Mouse (Mus musculus): ENCODE data around the gene Trp73. TPM values are rescaled to one million over a fixed set of nuclear protein-coding genes. Genes with fewer than 3 reads are reported as not detected.

Gene Trp73
- total and polyA plus RNA-seq, 3 experiments: under 0.01 TPM; not detected in 2

DNA sequence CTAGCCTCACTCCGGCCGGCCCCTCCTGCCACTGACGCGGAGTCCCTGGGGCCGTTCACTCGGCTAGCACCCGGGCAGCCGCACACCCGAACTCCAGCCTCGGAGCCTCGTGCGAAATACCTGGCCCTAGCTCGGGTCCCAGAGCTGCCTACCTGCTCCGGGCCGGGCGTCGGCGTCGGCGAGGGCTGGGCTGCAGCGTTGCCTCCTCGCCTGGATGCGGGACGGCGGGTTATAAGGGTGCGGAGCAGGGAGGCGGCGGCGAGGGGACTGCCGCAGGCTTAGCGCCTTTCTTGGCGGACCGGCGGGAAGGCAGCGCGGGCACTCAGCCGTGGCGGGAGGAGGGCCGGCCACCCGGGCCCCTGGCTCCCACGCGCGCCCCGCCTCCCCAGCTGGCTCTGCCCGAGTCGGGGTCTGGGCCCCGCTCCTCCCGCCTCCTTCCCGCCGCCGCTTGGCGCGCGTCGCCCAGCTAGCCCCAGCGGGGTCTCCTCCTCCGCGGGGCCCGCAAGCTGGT, 282 bp downstream of the Trp73 start:
- DNase-seq (ENCODE audit: low spot score): no peak
- no peak for ATAC-seq (ENCODE audit: extremely low read depth, insufficient number of reproducible peaks, low FRiP score, poor library complexity, severe bottlenecking)
- H3K4me1 ChIP-seq (ENCODE audit: insufficient read depth, low read depth, low read length): peaks cover 24% of the 10 kb centered on the region
- TF ChIP-seq CTCF (IDR thresholded peaks at IDR 0.05; ENCODE audit: low read depth, low read length) (no peak), POLR2AphosphoS5 (IDR thresholded peaks at IDR 0.05; ENCODE audit: insufficient replicate concordance, low read depth, low read length) (no peak), TAL1 (conservative IDR thresholded peaks at IDR 0.05; ENCODE audit: low read depth, low read length) (no peak), GATA2 (IDR thresholded peaks at IDR 0.05; ENCODE audit: borderline replicate concordance, low read depth, low read length) (no peak), GATA1 (IDR thresholded peaks at IDR 0.05; ENCODE audit: borderline replicate concordance, low read length) (no peak)
- H3K4me3 ChIP-seq (ENCODE audit: low read depth, low read length): no peak overlapping the region; the same call in 1 of the 2 replicates
- H3K9me3 ChIP-seq (replicated peaks): peaks cover 18% of the 10 kb centered on the region
- H3K36me3 ChIP-seq (replicated peaks): peaks cover 9% of the 10 kb centered on the region
- H3K27me3 ChIP-seq (ENCODE audit: insufficient read depth, low read length): peaks cover 16% of the 10 kb centered on the region; the same call in 1 of the 2 replicates

DNA sequence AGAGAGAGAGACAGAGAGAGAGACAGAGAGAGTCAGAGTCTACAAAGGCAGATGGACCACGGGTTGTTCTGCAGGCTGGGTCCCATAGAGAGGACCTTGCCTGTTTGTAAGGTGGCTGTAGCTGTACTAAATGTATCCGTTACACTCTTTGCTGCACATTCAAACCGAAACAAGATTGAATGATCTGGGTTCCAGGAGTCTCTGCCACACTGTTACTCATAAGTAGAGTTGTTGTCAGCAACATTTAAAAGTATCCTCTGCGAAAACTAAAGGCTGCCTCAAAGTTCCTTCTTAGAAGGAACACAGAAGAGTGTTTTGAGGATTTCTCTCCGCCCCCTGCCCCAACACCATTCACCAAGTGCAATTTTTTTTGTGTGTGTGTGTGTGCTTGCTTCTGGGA, 2.9 kb downstream of the Trp73 start:
- Histone ChIP-seq H3K9me3 (replicated peaks) (peaks cover 18% of the 10 kb centered on the region), H3K36me3 (replicated peaks) (no peaks in the 10 kb centered on the region), H3K4me1 (ENCODE audit: insufficient read depth, low read depth, low read length) (peaks cover 8% of the 10 kb centered on the region), H3K27me3 (ENCODE audit: insufficient read depth, low read length) (peaks cover 20% of the 10 kb centered on the region; the same call in 1 of the 2 replicates), H3K4me3 (ENCODE audit: low read depth, low read length) (no peak overlapping the region)
- TF ChIP-seq TAL1 (conservative IDR thresholded peaks at IDR 0.05; ENCODE audit: low read depth, low read length): no peak
- no peak for TF ChIP-seq GATA2 (IDR thresholded peaks at IDR 0.05; ENCODE audit: borderline replicate concordance, low read depth, low read length)
- ATAC-seq (ENCODE audit: extremely low read depth, insufficient number of reproducible peaks, low FRiP score, poor library complexity, severe bottlenecking) (no peak), DNase-seq (ENCODE audit: low spot score) (no peak)

DNA sequence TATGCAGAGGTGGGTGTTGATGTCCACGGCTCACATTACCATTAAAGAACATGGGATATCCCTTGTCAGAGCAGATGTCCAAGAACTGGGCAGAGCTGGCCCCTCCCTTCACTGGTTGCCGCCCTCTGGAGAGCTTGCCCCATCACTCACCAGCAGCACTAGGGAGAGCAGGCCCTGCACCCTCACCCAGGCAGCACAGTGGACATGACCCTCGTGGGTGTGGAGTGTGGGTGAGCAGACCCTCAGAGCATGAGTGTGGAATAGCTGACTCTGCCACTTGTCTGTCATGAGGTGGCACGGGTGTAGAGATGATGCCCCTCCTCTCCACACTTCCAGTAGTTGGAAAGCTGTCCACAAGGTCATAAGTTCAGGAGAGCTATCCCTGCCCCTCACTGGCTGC, 5.2 kb downstream of the Trp73 start:
- H3K4me1 ChIP-seq (ENCODE audit: insufficient read depth, low read depth, low read length): no peaks in the 10 kb centered on the region
- TF ChIP-seq GATA1 (IDR thresholded peaks at IDR 0.05; ENCODE audit: borderline replicate concordance, low read length) (no peak), TAL1 (conservative IDR thresholded peaks at IDR 0.05; ENCODE audit: low read depth, low read length) (no peak), POLR2AphosphoS5 (IDR thresholded peaks at IDR 0.05; ENCODE audit: insufficient replicate concordance, low read depth, low read length) (no peak), CTCF (IDR thresholded peaks at IDR 0.05; ENCODE audit: low read depth, low read length) (no peak), GATA2 (IDR thresholded peaks at IDR 0.05; ENCODE audit: borderline replicate concordance, low read depth, low read length) (no peak)
- no peak overlapping the region for H3K4me3 ChIP-seq (ENCODE audit: low read depth, low read length)
- peaks cover 6% of the 10 kb centered on the region for H3K9me3 ChIP-seq (replicated peaks)
- no peak for ATAC-seq (ENCODE audit: extremely low read depth, insufficient number of reproducible peaks, low FRiP score, poor library complexity, severe bottlenecking)
- H3K27me3 ChIP-seq (ENCODE audit: insufficient read depth, low read length): peaks cover 6% of the 10 kb centered on the region; the same call in 1 of the 2 replicates
- H3K36me3 ChIP-seq (replicated peaks): no peaks in the 10 kb centered on the region
- DNase-seq (ENCODE audit: low spot score): no peak

DNA sequence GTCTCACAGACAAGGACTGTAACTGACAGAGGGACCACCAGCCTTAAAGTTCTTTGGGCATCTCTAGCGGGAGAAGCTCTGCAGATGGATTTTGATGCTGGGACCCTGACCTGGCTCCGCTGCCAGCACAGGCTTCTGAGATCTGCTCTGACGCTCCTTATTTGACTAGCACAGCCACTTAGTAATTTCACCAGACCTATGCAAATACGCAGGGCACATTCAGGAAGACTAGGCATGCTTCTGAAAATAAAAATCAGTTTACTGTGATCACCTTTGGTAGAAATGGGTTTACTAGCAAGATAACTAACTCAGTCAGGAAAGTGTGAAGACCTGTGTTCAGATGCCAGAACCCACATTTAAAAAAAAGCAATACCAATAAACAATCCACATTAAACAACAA, 8.1 kb downstream of the Trp73 start:
- no peaks in the 10 kb centered on the region for H3K4me1 ChIP-seq (ENCODE audit: insufficient read depth, low read depth, low read length)
- no peaks in the 10 kb centered on the region for H3K36me3 ChIP-seq (replicated peaks)
- H3K9me3 ChIP-seq (replicated peaks): no peaks in the 10 kb centered on the region
- H3K4me3 ChIP-seq (ENCODE audit: low read depth, low read length): no peak overlapping the region
- TF ChIP-seq GATA2 (IDR thresholded peaks at IDR 0.05; ENCODE audit: borderline replicate concordance, low read depth, low read length): no peak
- no peak for TF ChIP-seq CTCF (IDR thresholded peaks at IDR 0.05; ENCODE audit: low read depth, low read length)
- no peak for TF ChIP-seq TAL1 (conservative IDR thresholded peaks at IDR 0.05; ENCODE audit: low read depth, low read length)
- TF ChIP-seq POLR2AphosphoS5 (IDR thresholded peaks at IDR 0.05; ENCODE audit: insufficient replicate concordance, low read depth, low read length): no peak
- no peak for TF ChIP-seq GATA1 (IDR thresholded peaks at IDR 0.05; ENCODE audit: borderline replicate concordance, low read length)
- H3K27me3 ChIP-seq (ENCODE audit: insufficient read depth, low read length): peaks cover 6% of the 10 kb centered on the region; the same call in 1 of the 2 replicates
- ATAC-seq (ENCODE audit: extremely low read depth, insufficient number of reproducible peaks, low FRiP score, poor library complexity, severe bottlenecking): no peak
- no peak for DNase-seq (ENCODE audit: low spot score)

DNA sequence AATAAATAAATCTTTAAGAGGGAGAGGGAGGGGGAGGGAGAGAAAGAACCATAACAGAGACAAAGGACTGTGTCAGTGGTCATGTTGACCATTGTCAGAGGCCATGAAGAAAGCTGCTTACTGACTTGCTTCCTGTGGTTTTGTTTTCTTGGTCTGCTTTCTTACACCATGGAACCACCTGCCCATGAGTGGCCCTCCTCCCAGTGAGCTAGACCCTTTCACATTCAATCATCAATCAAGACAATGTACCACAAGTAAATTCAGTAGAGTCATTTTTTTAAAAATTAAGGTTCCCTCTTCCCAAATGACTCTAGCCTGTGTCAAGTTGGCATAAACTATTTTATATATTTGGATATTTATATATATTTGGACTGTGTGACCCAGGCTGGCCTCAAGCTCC, 10.1 kb downstream of the Trp73 start:
- DNase-seq (ENCODE audit: low spot score): no peak
- Histone ChIP-seq H3K4me1 (ENCODE audit: insufficient read depth, low read depth, low read length) (no peaks in the 10 kb centered on the region), H3K4me3 (ENCODE audit: low read depth, low read length) (no peak overlapping the region), H3K27me3 (ENCODE audit: insufficient read depth, low read length) (peaks cover 6% of the 10 kb centered on the region; the same call in 1 of the 2 replicates), H3K36me3 (replicated peaks) (no peaks in the 10 kb centered on the region), H3K9me3 (replicated peaks) (peaks cover 5% of the 10 kb centered on the region)
- ATAC-seq (ENCODE audit: extremely low read depth, insufficient number of reproducible peaks, low FRiP score, poor library complexity, severe bottlenecking): no peak
- TF ChIP-seq TAL1 (conservative IDR thresholded peaks at IDR 0.05; ENCODE audit: low read depth, low read length): no peak
- TF ChIP-seq CTCF (IDR thresholded peaks at IDR 0.05; ENCODE audit: low read depth, low read length): no peak

DNA sequence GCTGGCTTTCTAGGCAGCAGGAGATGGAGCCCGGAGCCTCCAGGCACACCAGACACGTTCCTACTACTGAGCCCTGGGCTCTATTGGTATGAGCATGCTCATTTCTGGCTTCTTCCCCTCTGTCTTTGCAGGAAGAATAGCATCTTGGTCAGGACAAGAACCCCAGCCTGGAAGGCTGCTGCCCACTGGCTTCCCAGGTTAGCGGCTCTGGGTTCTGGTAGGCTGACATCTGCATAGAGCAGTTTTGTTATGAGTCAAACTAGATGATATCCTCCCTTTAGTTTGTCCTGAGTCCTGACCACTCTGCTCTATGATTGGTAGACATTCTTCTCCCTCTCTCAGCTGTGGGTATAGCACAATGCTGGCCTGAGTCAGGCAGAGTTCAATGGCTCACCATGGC, 12.7 kb downstream of the Trp73 start:
- Histone ChIP-seq H3K4me3 (ENCODE audit: low read depth, low read length) (no peak overlapping the region), H3K27me3 (ENCODE audit: insufficient read depth, low read length) (no peaks in the 10 kb centered on the region), H3K9me3 (replicated peaks) (peaks cover 9% of the 10 kb centered on the region), H3K36me3 (replicated peaks) (no peaks in the 10 kb centered on the region), H3K4me1 (ENCODE audit: insufficient read depth, low read depth, low read length) (no peaks in the 10 kb centered on the region)
- ATAC-seq (ENCODE audit: extremely low read depth, insufficient number of reproducible peaks, low FRiP score, poor library complexity, severe bottlenecking) (no peak), DNase-seq (ENCODE audit: low spot score) (no peak)
- no peak for TF ChIP-seq GATA1 (IDR thresholded peaks at IDR 0.05; ENCODE audit: borderline replicate concordance, low read length)

DNA sequence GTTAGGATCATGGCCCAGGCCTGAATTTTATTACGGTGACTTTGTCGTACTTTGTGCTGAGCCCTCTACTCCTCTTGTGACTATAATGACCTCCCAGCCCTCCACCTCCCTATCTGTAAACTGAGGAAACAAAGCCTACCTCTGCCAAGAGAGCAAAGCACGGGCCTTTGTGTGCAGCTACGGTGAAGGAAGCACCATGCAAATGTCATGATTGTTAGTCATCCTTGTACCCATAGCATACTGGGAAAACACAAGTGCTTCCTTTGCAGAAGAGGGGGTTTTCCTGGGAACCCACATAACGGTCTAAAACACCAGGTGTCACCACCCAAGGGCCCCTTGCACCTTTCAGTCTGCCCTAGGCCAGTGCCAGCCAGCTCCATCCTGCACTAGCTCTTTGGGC, 14.8 kb downstream of the Trp73 start:
- Histone ChIP-seq H3K27me3 (ENCODE audit: insufficient read depth, low read length) (no peaks in the 10 kb centered on the region), H3K9me3 (replicated peaks) (peaks cover 12% of the 10 kb centered on the region), H3K4me3 (ENCODE audit: low read depth, low read length) (no peak overlapping the region), H3K4me1 (ENCODE audit: insufficient read depth, low read depth, low read length) (no peaks in the 10 kb centered on the region), H3K36me3 (replicated peaks) (no peaks in the 10 kb centered on the region)
- DNase-seq (ENCODE audit: low spot score) (no peak), ATAC-seq (ENCODE audit: extremely low read depth, insufficient number of reproducible peaks, low FRiP score, poor library complexity, severe bottlenecking) (no peak)
- TF ChIP-seq GATA2 (IDR thresholded peaks at IDR 0.05; ENCODE audit: borderline replicate concordance, low read depth, low read length) (no peak), GATA1 (IDR thresholded peaks at IDR 0.05; ENCODE audit: borderline replicate concordance, low read length) (no peak), CTCF (IDR thresholded peaks at IDR 0.05; ENCODE audit: low read depth, low read length) (no peak), TAL1 (conservative IDR thresholded peaks at IDR 0.05; ENCODE audit: low read depth, low read length) (no peak), POLR2AphosphoS5 (IDR thresholded peaks at IDR 0.05; ENCODE audit: insufficient replicate concordance, low read depth, low read length) (no peak)
